Mouse (Mus musculus) ES-CJ7 (cell line): ENCODE measurements around the gene 4931406C07Rik.

Experiments used
- DNase-seq: peaks from one replicate; pipeline ENCODE4 v3.0.0; 2011; ENCODE audit warnings: low read depth, low spot score

4931406C07Rik gene

GRCm38 (mm10) chr9:15239042-15239925 is 67.0 kb downstream of the 4931406C07Rik start, which contains the start of gene Vstm5:
Vstm5 (plus strand) TSS chr9:15239045.
- DNase-seq: peak; percentile 32

DNA sequence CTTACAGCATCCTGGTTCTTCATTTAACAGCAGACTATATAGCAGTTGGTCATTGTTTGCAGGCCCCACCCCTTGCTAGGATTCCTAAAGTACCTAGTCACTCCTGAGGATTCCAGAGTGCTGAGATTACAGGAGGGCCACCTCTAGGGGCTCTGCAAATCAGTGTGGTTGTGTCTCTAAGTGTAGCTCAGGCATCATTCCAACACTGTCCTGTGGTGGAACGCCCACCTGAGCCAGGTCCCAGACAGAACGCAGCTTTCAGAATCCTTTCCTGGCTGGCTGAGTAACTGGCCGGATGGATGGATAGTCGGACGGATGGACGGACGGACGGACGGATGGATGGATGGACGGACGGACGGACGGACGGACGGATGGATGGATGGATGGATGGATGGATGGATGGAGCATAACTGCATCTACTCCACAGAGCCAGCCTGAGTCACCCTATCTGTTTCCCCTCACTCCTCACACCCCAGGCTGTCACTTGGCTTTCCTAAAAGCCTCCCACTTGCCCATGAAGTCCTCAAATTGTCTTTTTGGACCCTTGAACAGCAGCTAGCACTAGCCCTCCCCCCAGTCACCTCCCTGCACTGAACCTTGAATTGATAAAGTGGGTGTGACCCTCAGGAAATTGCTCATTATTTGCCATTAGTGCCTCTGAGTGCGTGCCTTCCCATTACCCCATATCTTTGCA is 67.8 kb downstream of the 4931406C07Rik start:
- peak; percentile 72 for DNase-seq

GRCm38 (mm10) chr9:15237516-15238296 is 68.5 kb downstream of the 4931406C07Rik start:
- DNase-seq: peak; percentile 31

DNA sequence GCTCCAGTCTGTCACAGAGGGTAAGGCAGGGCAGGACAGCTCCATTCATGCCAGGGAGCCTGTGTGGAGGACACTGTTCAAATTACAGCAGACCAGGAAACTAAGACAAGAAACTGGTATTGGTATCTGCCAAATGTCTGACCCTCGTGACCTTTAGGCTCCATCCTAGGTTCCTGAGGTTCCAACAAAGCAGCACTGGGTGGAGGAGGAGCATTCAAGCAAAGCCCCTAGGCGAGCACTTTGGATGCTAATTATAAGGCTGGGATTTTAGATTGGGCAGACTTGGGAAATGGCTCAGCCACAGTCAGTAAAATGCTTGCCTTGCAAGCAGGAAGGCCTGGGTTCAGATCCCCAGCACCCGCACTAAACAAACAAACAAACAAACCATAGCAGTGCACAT is 70.3 kb downstream of the 4931406C07Rik start:
- peak; percentile 52 for DNase-seq

DNA sequence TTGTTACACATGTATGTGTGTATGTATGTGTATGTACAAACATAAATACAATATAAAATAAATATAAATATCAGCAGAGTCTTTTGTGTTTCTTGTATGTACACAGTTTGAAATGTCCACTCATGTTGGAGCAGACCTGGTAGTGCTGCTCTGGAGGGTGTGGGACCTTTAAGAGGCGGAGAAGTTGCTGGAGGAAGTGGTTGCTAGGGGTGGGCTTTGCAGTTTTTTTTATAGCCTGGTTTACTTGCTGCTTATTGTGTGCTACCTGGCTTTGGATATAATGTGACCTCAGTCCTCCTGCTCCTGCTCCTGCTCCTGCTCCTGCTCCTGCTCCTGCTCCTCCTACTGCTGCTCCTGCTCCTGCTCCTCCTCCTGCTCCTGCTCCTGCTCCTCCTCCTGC is 72.6 kb downstream of the 4931406C07Rik start:
- no peak for DNase-seq
